Mouse (Mus musculus): Measurements from ENCODE around the gene Rab4b.

Rab4b gene

GRCm38 (mm10) chr7:27178324-27179216 is at the start of gene Rab4b:
Rab4b (minus strand) TSS chr7:27178896.
- Histone ChIP-seq H3K27me3 (ENCODE audit: control insufficient read depth, insufficient read depth, low read length, poor library complexity, severe bottlenecking) (no peaks in the 10 kb centered on the region), H3K36me3 (ENCODE audit: control insufficient read depth, insufficient read depth, low read length, poor library complexity, severe bottlenecking) (peaks cover 6% of the 10 kb centered on the region)
- peak; percentile 100 for DNase-seq (ENCODE audit: low read depth, low spot score)

GRCm38 (mm10) chr7:27228281-27228821 is 49.7 kb upstream of the Rab4b start, which contains the start of gene Itpkc:
Itpkc (minus strand) TSS chr7:27228661.
- Histone ChIP-seq H3K36me3 (ENCODE audit: control insufficient read depth, insufficient read depth, low read length, poor library complexity, severe bottlenecking) (no peaks in the 10 kb centered on the region), H3K27me3 (ENCODE audit: control insufficient read depth, insufficient read depth, low read length, poor library complexity, severe bottlenecking) (no peaks in the 10 kb centered on the region)
- peak; percentile 95 for DNase-seq (ENCODE audit: low read depth, low spot score)

GRCm38 (mm10) chr7:27227676-27228075 is 49.0 kb upstream of the Rab4b start:
- DNase-seq (ENCODE audit: low read depth, low spot score) = no peak
- Histone ChIP-seq H3K36me3 (ENCODE audit: control insufficient read depth, insufficient read depth, low read length, poor library complexity, severe bottlenecking) (no peaks in the 10 kb centered on the region), H3K27me3 (ENCODE audit: control insufficient read depth, insufficient read depth, low read length, poor library complexity, severe bottlenecking) (no peaks in the 10 kb centered on the region)

GRCm38 (mm10) chr7:27227276-27227675 is 48.6 kb upstream of the Rab4b start:
- Histone ChIP-seq H3K36me3 (ENCODE audit: control insufficient read depth, insufficient read depth, low read length, poor library complexity, severe bottlenecking) (no peaks in the 10 kb centered on the region), H3K27me3 (ENCODE audit: control insufficient read depth, insufficient read depth, low read length, poor library complexity, severe bottlenecking) (no peaks in the 10 kb centered on the region)
- DNase-seq (ENCODE audit: low read depth, low spot score) = no peak

- DNase-seq (ENCODE audit: low read depth, low spot score) = no peak
- no peaks in the 10 kb centered on the region for H3K36me3 ChIP-seq (ENCODE audit: control insufficient read depth, insufficient read depth, low read length, poor library complexity, severe bottlenecking)
- no peaks in the 10 kb centered on the region for H3K27me3 ChIP-seq (ENCODE audit: control insufficient read depth, insufficient read depth, low read length, poor library complexity, severe bottlenecking)
Measured at GRCm38 (mm10) chr7:27224877-27225575, 46.3 kb upstream of the Rab4b start.

- DNase-seq (ENCODE audit: low read depth, low spot score) = no peak
- Histone ChIP-seq H3K36me3 (ENCODE audit: control insufficient read depth, insufficient read depth, low read length, poor library complexity, severe bottlenecking) (no peaks in the 10 kb centered on the region; the same call in none of the 2 replicates), H3K27me3 (ENCODE audit: control insufficient read depth, insufficient read depth, low read length, poor library complexity, severe bottlenecking) (no peaks in the 10 kb centered on the region)
Measured at GRCm38 (mm10) chr7:27222538-27222937, 43.8 kb upstream of the Rab4b start.

GRCm38 (mm10) chr7:27221939-27222338 is 43.2 kb upstream of the Rab4b start:
- no peaks in the 10 kb centered on the region for H3K27me3 ChIP-seq (ENCODE audit: control insufficient read depth, insufficient read depth, low read length, poor library complexity, severe bottlenecking)
- no peaks in the 10 kb centered on the region; the same call in none of the 2 replicates for H3K36me3 ChIP-seq (ENCODE audit: control insufficient read depth, insufficient read depth, low read length, poor library complexity, severe bottlenecking)
- DNase-seq (ENCODE audit: low read depth, low spot score) = no peak

GRCm38 (mm10) chr7:27219937-27220336 is 41.2 kb upstream of the Rab4b start:
- DNase-seq (ENCODE audit: low read depth, low spot score) = no peak
- Histone ChIP-seq H3K27me3 (ENCODE audit: control insufficient read depth, insufficient read depth, low read length, poor library complexity, severe bottlenecking) (no peaks in the 10 kb centered on the region; the same call in 1 of the 2 replicates), H3K36me3 (ENCODE audit: control insufficient read depth, insufficient read depth, low read length, poor library complexity, severe bottlenecking) (no peaks in the 10 kb centered on the region; the same call in none of the 2 replicates)

- Histone ChIP-seq H3K27me3 (ENCODE audit: control insufficient read depth, insufficient read depth, low read length, poor library complexity, severe bottlenecking) (no peaks in the 10 kb centered on the region; the same call in 1 of the 2 replicates), H3K36me3 (ENCODE audit: control insufficient read depth, insufficient read depth, low read length, poor library complexity, severe bottlenecking) (peaks cover 4% of the 10 kb centered on the region)
- no peak for DNase-seq (ENCODE audit: low read depth, low spot score)
Measured at GRCm38 (mm10) chr7:27218586-27218985, 39.9 kb upstream of the Rab4b start.

- Histone ChIP-seq H3K36me3 (ENCODE audit: control insufficient read depth, insufficient read depth, low read length, poor library complexity, severe bottlenecking) (peaks cover 4% of the 10 kb centered on the region), H3K27me3 (ENCODE audit: control insufficient read depth, insufficient read depth, low read length, poor library complexity, severe bottlenecking) (no peaks in the 10 kb centered on the region; the same call in 1 of the 2 replicates)
- DNase-seq (ENCODE audit: low read depth, low spot score) = no peak
Measured at GRCm38 (mm10) chr7:27212626-27213025, 33.9 kb upstream of the Rab4b start.

GRCm38 (mm10) chr7:27203730-27204449 is 25.2 kb upstream of the Rab4b start:
- Histone ChIP-seq H3K36me3 (ENCODE audit: control insufficient read depth, insufficient read depth, low read length, poor library complexity, severe bottlenecking) (no peaks in the 10 kb centered on the region; the same call in none of the 2 replicates), H3K27me3 (ENCODE audit: control insufficient read depth, insufficient read depth, low read length, poor library complexity, severe bottlenecking) (no peaks in the 10 kb centered on the region)
- DNase-seq (ENCODE audit: low read depth, low spot score) = no peak

- Histone ChIP-seq H3K27me3 (ENCODE audit: control insufficient read depth, insufficient read depth, low read length, poor library complexity, severe bottlenecking) (no peaks in the 10 kb centered on the region), H3K36me3 (ENCODE audit: control insufficient read depth, insufficient read depth, low read length, poor library complexity, severe bottlenecking) (no peaks in the 10 kb centered on the region; the same call in 1 of the 2 replicates)
- no peak for DNase-seq (ENCODE audit: low read depth, low spot score)
Measured at GRCm38 (mm10) chr7:27198779-27199178, 20.1 kb upstream of the Rab4b start.

- no peak for DNase-seq (ENCODE audit: low read depth, low spot score)
- Histone ChIP-seq H3K36me3 (ENCODE audit: control insufficient read depth, insufficient read depth, low read length, poor library complexity, severe bottlenecking) (no peaks in the 10 kb centered on the region; the same call in 1 of the 2 replicates), H3K27me3 (ENCODE audit: control insufficient read depth, insufficient read depth, low read length, poor library complexity, severe bottlenecking) (no peaks in the 10 kb centered on the region)
Measured at GRCm38 (mm10) chr7:27198355-27198754, 19.7 kb upstream of the Rab4b start.

GRCm38 (mm10) chr7:27197634-27198033 is 18.9 kb upstream of the Rab4b start:
- no peaks in the 10 kb centered on the region; the same call in 1 of the 2 replicates for H3K36me3 ChIP-seq (ENCODE audit: control insufficient read depth, insufficient read depth, low read length, poor library complexity, severe bottlenecking)
- DNase-seq (ENCODE audit: low read depth, low spot score) = no peak
- no peaks in the 10 kb centered on the region for H3K27me3 ChIP-seq (ENCODE audit: control insufficient read depth, insufficient read depth, low read length, poor library complexity, severe bottlenecking)
